In genomic region chr1:171658561-171658991, GRCm38 (mm10) we compare ENCODE assay signal across 11 mouse cellular contexts. TPM values are rescaled to one million over a fixed set of nuclear protein-coding genes. Genes with fewer than 3 reads are reported as not detected.
DNase-seq lines count a peak whose midpoint lies in the region; TF ChIP-seq lines count a peak whose summit lies in the region.
"Had no signal": no experiment of that assay in that cellular context is flagged by ENCODE, and none has a peak within 500 bp of the region (broad histone marks: within the 10 kb centered on the region; RNA-seq: fewer than 3 reads in every experiment).

No protein-coding gene starts in this region.

- H3K4me3 ChIP-seq in bone marrow macrophage, adult 2 months (ENCODE audit: insufficient read depth, low read length), result no peak overlapping the region
- H3K4me3 ChIP-seq: embryonic facial prominence, embryonic 15.5 days; hindbrain, embryonic 12.5 days; limb, embryonic 10.5 days had no signal

- peak overlapping the region; percentile 94 for H3K27ac ChIP-seq in bone marrow macrophage, adult 2 months (ENCODE audit: insufficient read depth, low read depth, low read length)
- H3K27ac ChIP-seq: embryonic facial prominence, embryonic 15.5 days; hindbrain, embryonic 12.5 days; limb, embryonic 10.5 days had no signal

- DNase-seq in left cerebral cortex, adult 18-20 months (ENCODE audit: low spot score in 2 of 2), result peak; percentile 16 to 43
- no peak for DNase-seq in left cerebral cortex, adult 11 months (ENCODE audit: low spot score)
- peak; percentile 41 for DNase-seq in induced T-regulatory cell, adult 2 months (ENCODE audit: low read depth)
- peak; percentile 49 to 59 for DNase-seq in right cerebral cortex, adult 2 months (ENCODE audit: low spot score in 2 of 2)
- no peak for DNase-seq in cerebellum, adult 18-20 months
- no peak for DNase-seq in thymus, postnatal 4 days
- DNase-seq: thymus, postnatal 36 days had no signal

- peaks cover 44% of the 10 kb centered on the region for H3K4me1 ChIP-seq in bone marrow macrophage, adult 2 months (ENCODE audit: control insufficient read depth, insufficient read depth, low read length)
- H3K4me1 ChIP-seq: embryonic facial prominence, embryonic 15.5 days; hindbrain, embryonic 12.5 days; limb, embryonic 10.5 days had no signal

- TF ChIP-seq POLR2A in bone marrow macrophage, adult 2 months (IDR thresholded peaks at IDR 0.05; ENCODE audit: borderline replicate concordance, low read depth, low read length), result no peak

- TF ChIP-seq CTCF in bone marrow macrophage, adult 2 months (IDR thresholded peaks at IDR 0.05; ENCODE audit: low read depth, low read length), result no peak

RNA-seq across cellular contexts. Expression of gene Slamf7, which starts 5.7 kb away (rescaled TPM):
- total RNA-seq in left cerebral cortex, adult 18-20 months (2021), result not detected
- 177 and 179 TPM in 2 replicates for polyA plus RNA-seq in bone marrow macrophage, adult 2 months (2012; ENCODE audit: insufficient read depth, insufficient read length, missing spikeins)
- polyA plus RNA-seq: hindbrain, embryonic 12.5 days; limb, embryonic 10.5 days had no signal

RNA-seq across cellular contexts. Expression of gene Cd48, which starts 23.2 kb away (rescaled TPM):
- total RNA-seq in left cerebral cortex, adult 18-20 months (2021), result under 1 TPM; 0.51 to 0.77 TPM
- polyA plus RNA-seq in bone marrow macrophage, adult 2 months (2012; ENCODE audit: insufficient read depth, insufficient read length, missing spikeins), result 346 and 376 TPM in 2 replicates

RNA-seq across cellular contexts. Expression of gene Ly9, which starts 51.4 kb away (rescaled TPM):
- not detected for total RNA-seq in left cerebral cortex, adult 18-20 months (2021)
- 249 and 274 TPM in 2 replicates for polyA plus RNA-seq in bone marrow macrophage, adult 2 months (2012; ENCODE audit: insufficient read depth, insufficient read length, missing spikeins)
- polyA plus RNA-seq: hindbrain, embryonic 12.5 days; limb, embryonic 10.5 days had no signal

Comparison
In these comparisons a context has a peak if more than half of its experiments do, and no peak if none do; other contexts are left out.
1. DNase-seq: peak in left cerebral cortex, adult 18-20 months (2 of 2), induced T-regulatory cell, adult 2 months (single experiment) and right cerebral cortex, adult 2 months (2 of 2); none in left cerebral cortex, adult 11 months (single experiment), cerebellum, adult 18-20 months (0 of 2) and thymus, postnatal 4 days (single experiment).